Mouse (Mus musculus) cerebellum, adult (tissue): Measurements from ENCODE around the gene Robo1.
A peak's percentile ranks its signal among the peaks of the same experiment; 100 is the strongest.

ENCODE experiments used
- ATAC-seq: cut with Nextera tagmentation; 2 replicates; pipeline ENCODE4 v1.9.2; 2017; ENCODE audit warnings: mild to moderate bottlenecking, moderate library complexity, mixed read lengths; ENCODE audit not compliant: insufficient number of reproducible peaks, low FRiP score, low TSS enrichment

Robo1 gene

GRCm38 (mm10) chr16:73035210-73035985 lies 727.3 kb downstream of the Robo1 start:
- peak; percentile 93 for ATAC-seq

DNA sequence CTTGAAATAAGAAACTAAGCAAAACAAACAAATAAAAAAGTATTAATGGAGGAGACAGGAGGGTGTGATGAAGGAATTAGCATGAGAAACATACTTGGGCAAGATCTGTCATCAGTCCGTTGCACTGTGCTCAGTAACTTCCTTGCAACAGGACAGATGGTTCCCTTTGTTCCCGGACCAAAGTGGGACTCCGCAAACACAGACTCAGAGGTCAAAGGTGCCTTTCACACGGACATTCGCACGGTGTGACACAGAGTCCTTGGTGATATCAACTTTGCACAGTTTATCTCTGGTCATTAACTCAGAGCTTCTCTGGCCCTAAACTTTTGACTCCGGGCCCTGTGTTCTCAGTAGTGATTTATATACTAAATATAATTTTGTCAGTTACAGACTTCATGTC lies 730.4 kb downstream of the Robo1 start:
- ATAC-seq, result no peak

- ATAC-seq, result no peak
Measured at GRCm38 (mm10) chr16:73062461-73062860, 754.4 kb downstream of the Robo1 start.

DNA sequence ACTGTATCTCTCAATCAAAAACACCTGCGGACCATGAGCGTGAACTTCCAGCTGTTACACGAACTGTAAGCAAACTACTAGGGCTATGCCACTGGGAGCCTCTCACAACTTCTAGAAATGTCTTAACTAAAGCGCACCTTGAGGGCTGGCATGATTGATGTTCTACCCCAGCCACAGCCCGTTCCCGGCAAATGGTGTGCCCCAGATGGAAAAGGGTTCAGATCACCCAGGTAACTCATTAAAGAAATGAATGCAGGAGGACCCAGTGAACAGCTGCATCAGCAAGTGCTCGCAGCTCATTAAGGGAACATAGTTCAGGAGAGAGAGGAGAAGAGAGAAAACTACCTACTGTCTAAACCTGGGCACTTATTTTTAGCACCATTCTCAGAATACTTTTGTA lies 759.7 kb downstream of the Robo1 start:
- no peak for ATAC-seq

GRCm38 (mm10) chr16:73072047-73072446 lies 763.9 kb downstream of the Robo1 start:
- no peak for ATAC-seq

GRCm38 (mm10) chr16:73072883-73073282 lies 764.8 kb downstream of the Robo1 start:
- no peak for ATAC-seq

GRCm38 (mm10) chr16:73082420-73082819 lies 774.3 kb downstream of the Robo1 start:
- no peak for ATAC-seq

DNA sequence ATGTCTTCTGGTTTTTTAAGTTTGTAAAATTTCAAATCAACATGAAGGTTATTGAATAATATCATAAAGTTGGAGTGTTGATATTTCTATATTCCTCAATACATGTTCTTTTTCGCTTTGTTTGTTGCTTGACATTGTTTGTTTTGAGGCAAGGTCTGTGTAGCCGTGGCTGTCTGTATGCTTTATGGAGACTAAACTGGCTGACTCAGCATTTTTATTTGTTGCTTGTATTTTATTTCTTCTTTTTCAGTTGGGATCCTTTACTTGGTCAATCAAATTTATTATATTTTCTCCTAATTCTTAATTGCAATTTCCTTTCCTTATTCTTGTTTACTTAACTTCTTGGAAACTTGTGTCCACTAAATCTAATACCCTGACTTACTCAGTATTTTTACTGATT lies 775.0 kb downstream of the Robo1 start:
- no peak for ATAC-seq
